Mouse (Mus musculus) stomach, embryonic 14.5 days (tissue): ENCODE measurements around the gene Opa1. TPM values are rescaled to one million over a fixed set of nuclear protein-coding genes. Genes with fewer than 3 reads are reported as not detected.

ENCODE experiments used
- ATAC-seq: fragments of 200-750 bp; cut with Nextera tagmentation; 2 replicates; pipeline ENCODE4 v1.8.0; 2017; ENCODE audit warnings: low read depth, moderate TSS enrichment; ENCODE audit not compliant: insufficient number of reproducible peaks, insufficient read depth, low FRiP score
- H3K27ac ChIP-seq: fragments of 300-500 bp; sonication (generic); 2 replicates; pipeline ENCODE4 v1.5.1; 2014; ENCODE audit warnings: mild to moderate bottlenecking, low read length, moderate library complexity, mixed read lengths
- H3K27me3 ChIP-seq: fragments of 300-500 bp; sonication (generic); 2 replicates; pipeline ENCODE4 v1.6.1; 2014; ENCODE audit warnings: low read length, control low read depth, mixed read lengths; ENCODE audit not compliant: control insufficient read depth, insufficient read depth
- H3K36me3 ChIP-seq: fragments of 300-500 bp; sonication (generic); 2 replicates; pipeline ENCODE4 v1.6.1; 2014; ENCODE audit warnings: mild to moderate bottlenecking, control low read depth, low read length, moderate library complexity, mixed read lengths; ENCODE audit not compliant: control insufficient read depth, insufficient read depth
- H3K4me1 ChIP-seq: fragments of 300-500 bp; sonication (generic); 2 replicates; pipeline ENCODE4 v1.6.1; 2014; ENCODE audit warnings: low read length, control low read depth, mixed read lengths; ENCODE audit not compliant: control insufficient read depth, insufficient read depth
- H3K4me2 ChIP-seq: fragments of 300-500 bp; sonication (generic); replicated peaks from 2 replicates; pipeline ENCODE4 v1.6.1; 2014; ENCODE audit warnings: low read depth, low read length, control low read depth
- H3K4me3 ChIP-seq: fragments of 300-500 bp; sonication (generic); 2 replicates; pipeline ENCODE4 v1.5.1; 2014; ENCODE audit warnings: low read depth, low read length, control low read depth
- H3K9ac ChIP-seq: fragments of 300-500 bp; sonication (generic); replicated peaks from 2 replicates; pipeline ENCODE4 v1.6.1; 2014; ENCODE audit warnings: low read depth, mild to moderate bottlenecking, control low read depth, low read length, moderate library complexity, mixed read lengths
- H3K9me3 ChIP-seq: fragments of 300-500 bp; sonication (generic); 2 replicates; pipeline ENCODE4 v1.6.1; 2016; ENCODE audit warnings: low read depth, low read length, control low read depth; ENCODE audit not compliant: control insufficient read depth
- WGBS: fragments of 180-500 bp; shearing (Covaris S2); extraction: QIAGEN DNeasy Blood & Tissue Kit; methylation state at CpG from one replicate; pipeline ENCODE4 v1.1.7; 2014; 5-methylcytosine and 5-hydroxymethylcytosine counted together
- polyA plus RNA-seq: library from polyadenylated mRNA; unstranded; fragments of >200 nt; fragmentation: Nextera tagmentation; extraction: Ambion mirVana; gene quantifications from 2 replicates; pipeline ENCODE4 v1.2.1, GENCODE M21; 2014

Gene Opa1
- polyA plus RNA-seq, 1 experiment from 2014 or later = 39.8 TPM

GRCm38 (mm10) chr16:29657650-29658548, 78.8 kb downstream of the Opa1 start:
- peak overlapping the region; percentile 40 for H3K4me2 ChIP-seq
- WGBS = 17% methylated on average over 18 of the region's 18 CpGs
- H3K36me3 ChIP-seq = no peaks in the 10 kb centered on the region
- no peak overlapping the region for H3K9ac ChIP-seq
- no peaks in the 10 kb centered on the region for H3K9me3 ChIP-seq
- no peak overlapping the region for H3K4me3 ChIP-seq
- H3K27me3 ChIP-seq = no peaks in the 10 kb centered on the region
- no peak overlapping the region for H3K27ac ChIP-seq
- peaks cover 8% of the 10 kb centered on the region; the same call in 1 of the 2 replicates for H3K4me1 ChIP-seq
- 0 out of 2 replicates have a peak, but pooled peaks have one; percentile 34 for ATAC-seq

- H3K9ac ChIP-seq = no peak overlapping the region
- no peak overlapping the region for H3K27ac ChIP-seq
- no peak for ATAC-seq
- H3K36me3 ChIP-seq = no peaks in the 10 kb centered on the region
- peaks cover 8% of the 10 kb centered on the region; the same call in 1 of the 2 replicates for H3K4me1 ChIP-seq
- no peaks in the 10 kb centered on the region for H3K9me3 ChIP-seq
- no peak overlapping the region for H3K4me2 ChIP-seq
- no peaks in the 10 kb centered on the region for H3K27me3 ChIP-seq
- WGBS = 76% methylated on average over 13 of the region's 13 CpGs
- no peak overlapping the region for H3K4me3 ChIP-seq
These were observed 80.1 kb downstream of the Opa1 start for GRCm38 (mm10) chr16:29659101-29659810.

DNA sequence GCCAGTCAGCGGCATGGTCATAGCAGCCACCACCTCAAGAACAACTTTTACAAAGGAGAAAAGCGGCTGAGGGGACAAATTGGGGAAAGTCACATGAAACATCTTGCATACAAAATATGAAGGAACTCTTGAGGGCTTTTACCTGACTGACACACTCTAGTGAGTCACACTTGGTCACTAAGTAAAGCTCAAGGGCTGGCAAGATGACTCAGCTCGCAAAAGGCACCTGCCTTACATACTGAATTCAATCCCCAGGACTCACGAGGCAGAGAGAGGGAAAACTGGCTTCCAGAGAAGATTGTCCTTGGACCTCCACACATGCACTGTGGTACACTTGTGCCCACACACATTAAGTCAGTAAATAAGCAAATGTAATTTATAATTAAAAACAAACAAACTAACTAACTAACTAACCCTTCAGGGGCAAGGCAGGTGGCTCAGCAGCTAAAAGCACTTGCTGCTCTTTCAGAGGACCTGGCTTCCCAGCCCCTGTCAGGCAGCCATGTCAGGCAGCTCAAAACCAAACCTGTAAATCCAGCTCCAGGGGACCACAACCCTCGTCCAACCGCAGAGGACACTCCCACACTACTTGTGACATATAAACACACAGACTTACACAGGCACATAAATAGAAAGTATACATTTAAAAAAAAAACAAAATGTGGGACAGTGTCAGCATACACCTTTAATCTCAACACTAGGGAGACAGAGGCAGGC, 84.1 kb downstream of the Opa1 start:
- Histone ChIP-seq H3K9ac (no peak overlapping the region), H3K27me3 (no peaks in the 10 kb centered on the region), H3K36me3 (no peaks in the 10 kb centered on the region), H3K9me3 (no peaks in the 10 kb centered on the region), H3K4me2 (no peak overlapping the region), H3K4me1 (0 out of 2 replicates have a peak, but pooled peaks cover 2% of the 10 kb centered on the region), H3K4me3 (no peak overlapping the region), H3K27ac (no peak overlapping the region)
- no peak; the same call in 1 of the 2 replicates for ATAC-seq
- 69% methylated on average over 6 of the region's 6 CpGs for WGBS

- 0 out of 2 replicates have a peak, but pooled peaks cover 2% of the 10 kb centered on the region for H3K4me1 ChIP-seq
- H3K9ac ChIP-seq = no peak overlapping the region
- H3K36me3 ChIP-seq = no peaks in the 10 kb centered on the region
- no peak for ATAC-seq
- no peak overlapping the region for H3K4me3 ChIP-seq
- H3K4me2 ChIP-seq = no peak overlapping the region
- whole genome bisulfite sequencing = 43% methylated on average over 4 of the region's 4 CpGs
- H3K27ac ChIP-seq = no peak overlapping the region
- no peaks in the 10 kb centered on the region for H3K27me3 ChIP-seq
- H3K9me3 ChIP-seq = no peaks in the 10 kb centered on the region
These were observed 85.3 kb downstream of the Opa1 start for GRCm38 (mm10) chr16:29664392-29664791.

DNA sequence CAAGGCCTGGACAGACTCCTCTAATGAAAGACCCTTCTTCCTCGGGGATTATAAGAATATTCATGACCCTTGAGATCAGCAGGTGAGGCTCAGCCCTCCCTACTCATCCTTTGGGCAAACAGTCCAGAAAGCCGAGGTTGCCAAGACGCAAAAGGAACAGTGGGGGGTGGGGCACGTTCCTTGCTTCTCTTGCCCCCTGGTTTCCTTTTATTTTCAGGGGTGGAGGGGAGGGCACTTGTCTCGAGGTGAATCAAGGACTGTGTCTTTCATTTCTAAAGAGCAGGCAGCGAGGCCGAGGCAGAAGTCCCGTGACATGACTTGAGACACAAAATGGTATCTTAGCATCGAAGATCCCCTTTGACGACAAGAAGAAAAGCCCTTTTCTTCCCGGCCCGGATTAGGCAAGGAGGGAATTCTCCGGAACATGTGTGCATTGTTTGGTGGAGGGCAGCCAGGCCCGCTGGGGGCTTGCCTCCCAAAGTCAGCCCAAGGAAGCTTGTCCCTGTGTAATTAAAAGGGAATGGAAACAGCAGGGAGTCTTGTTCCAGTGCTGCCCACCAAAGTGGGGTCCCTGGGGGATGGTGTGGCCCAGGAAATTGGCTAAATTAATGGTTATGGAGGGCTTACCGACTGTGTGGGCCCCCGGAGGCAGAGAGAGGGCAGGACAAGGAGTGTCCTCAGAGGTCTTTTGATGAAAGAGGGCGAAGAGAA, 88.0 kb downstream of the Opa1 start:
- Histone ChIP-seq H3K4me3 (no peak overlapping the region), H3K27me3 (no peaks in the 10 kb centered on the region), H3K36me3 (no peaks in the 10 kb centered on the region), H3K4me2 (no peak overlapping the region), H3K9me3 (no peaks in the 10 kb centered on the region), H3K9ac (no peak overlapping the region), H3K4me1 (0 out of 2 replicates have a peak, but pooled peaks cover under 1% of the 10 kb centered on the region), H3K27ac (no peak overlapping the region)
- no peak for ATAC-seq
- WGBS = 37% methylated on average over 17 of the region's 17 CpGs

DNA sequence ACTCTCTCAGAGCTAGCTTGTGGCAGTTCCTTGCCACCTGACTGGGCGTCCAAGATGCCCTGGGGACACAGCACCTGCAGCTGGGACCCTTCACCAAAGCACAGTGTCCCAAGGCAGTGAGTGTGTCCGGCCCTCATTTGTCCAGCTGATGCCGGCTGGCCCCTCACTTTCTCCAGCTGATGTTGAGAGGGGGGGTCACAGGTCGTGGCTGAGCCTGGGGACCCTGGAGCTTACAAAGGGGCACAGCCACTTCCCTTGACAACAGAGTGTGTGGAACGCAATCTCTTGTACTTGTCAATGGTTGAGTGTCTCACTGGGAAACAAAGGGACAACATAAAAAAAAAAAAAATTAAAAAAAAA, 88.5 kb downstream of the Opa1 start:
- Histone ChIP-seq H3K4me3 (no peak overlapping the region), H3K9me3 (no peaks in the 10 kb centered on the region), H3K36me3 (no peaks in the 10 kb centered on the region), H3K9ac (no peak overlapping the region), H3K27ac (no peak overlapping the region), H3K27me3 (no peaks in the 10 kb centered on the region), H3K4me2 (no peak overlapping the region), H3K4me1 (no peaks in the 10 kb centered on the region)
- ATAC-seq = no peak
- whole genome bisulfite sequencing = 44% methylated on average over 5 of the region's 5 CpGs

DNA sequence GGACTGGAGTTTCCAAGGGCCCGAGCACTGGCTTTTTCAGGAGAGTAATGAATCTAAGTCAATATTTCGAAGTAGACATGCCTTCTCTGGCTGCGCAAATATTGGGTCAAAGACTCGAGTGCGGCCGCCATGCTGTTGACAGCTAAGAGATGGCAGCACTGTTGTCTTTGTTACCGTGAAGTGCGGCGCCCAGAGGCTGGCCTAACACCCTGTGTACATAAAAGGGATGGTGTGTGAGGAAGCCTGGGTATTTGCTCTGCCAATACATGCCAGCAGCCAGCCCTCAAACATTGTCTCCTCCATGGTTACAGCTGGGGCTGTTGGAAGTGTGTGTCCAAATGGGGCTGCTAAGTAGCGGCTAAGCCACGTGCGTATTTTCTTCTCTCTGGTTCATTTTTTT, 89.3 kb downstream of the Opa1 start:
- H3K4me2 ChIP-seq = no peak overlapping the region
- WGBS = 73% methylated on average over 12 of the region's 12 CpGs

GRCm38 (mm10) chr16:29670806-29671205, 91.7 kb downstream of the Opa1 start:
- Histone ChIP-seq H3K9ac (no peak overlapping the region), H3K36me3 (no peaks in the 10 kb centered on the region), H3K4me3 (no peak overlapping the region), H3K27me3 (no peaks in the 10 kb centered on the region), H3K27ac (no peak overlapping the region), H3K9me3 (no peaks in the 10 kb centered on the region), H3K4me2 (no peak overlapping the region), H3K4me1 (no peaks in the 10 kb centered on the region)
- ATAC-seq = no peak
- WGBS = 100% methylated on average over 3 of the region's 3 CpGs

More for the DNA sequence above, 89.3 kb downstream of the Opa1 start:
- ATAC-seq = no peak
- Histone ChIP-seq H3K27me3 (no peaks in the 10 kb centered on the region), H3K4me1 (no peaks in the 10 kb centered on the region), H3K9me3 (no peaks in the 10 kb centered on the region), H3K36me3 (no peaks in the 10 kb centered on the region), H3K9ac (no peak overlapping the region), H3K27ac (no peak overlapping the region), H3K4me3 (no peak overlapping the region)
